Mouse (Mus musculus): ENCODE measurements around the gene Wfdc17.

DNA sequence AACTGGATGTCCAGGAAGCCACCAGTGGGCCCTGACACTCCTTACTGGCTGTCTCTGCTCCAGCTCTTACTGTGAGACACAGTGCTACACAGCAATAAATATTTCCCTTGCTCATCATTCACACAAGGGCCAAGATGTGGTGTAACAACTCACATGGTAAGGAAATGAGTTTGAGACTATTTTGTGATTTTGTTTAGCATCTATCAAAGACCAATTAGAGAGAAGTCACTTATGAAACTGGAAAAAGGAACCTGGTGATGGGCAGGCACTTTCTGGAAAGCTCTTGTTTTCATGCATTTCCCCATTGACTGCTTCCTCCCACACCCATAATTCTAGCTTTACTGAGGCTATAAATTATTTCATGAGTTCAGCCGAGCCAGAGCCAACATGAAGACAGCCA lies at the start of gene Wfdc17:
- TF ChIP-seq CTCF (IDR thresholded peaks at IDR 0.05; ENCODE audit: low read depth, low read length) (no peak), POLR2A (IDR thresholded peaks at IDR 0.05; ENCODE audit: extremely low read depth, insufficient read depth, low read length) (no peak)

Data from liver, adult 2 months (tissue).